Mouse (Mus musculus) lung, embryonic 14.5 days (tissue): Measurements from ENCODE around the gene Aagab. TPM values are rescaled to one million over a fixed set of nuclear protein-coding genes. Genes with fewer than 3 reads are reported as not detected.

Experiments used
- ATAC-seq: fragments of 200-750 bp; cut with Nextera tagmentation; 2 replicates; pipeline ENCODE4 v1.8.0; 2017; ENCODE audit warnings: mild to moderate bottlenecking, moderate TSS enrichment, moderate library complexity; ENCODE audit not compliant: insufficient read depth
- DNase-seq: peaks from one replicate; pipeline ENCODE4 v3.0.0-alpha.2; 2015
- H3K27ac ChIP-seq: fragments of 300-500 bp; sonication (generic); 2 replicates; pipeline ENCODE4 v1.5.1; 2014; ENCODE audit warnings: low read depth, mild to moderate bottlenecking, moderate library complexity
- H3K27me3 ChIP-seq: fragments of 300-500 bp; sonication (generic); 2 replicates; pipeline ENCODE4 v1.6.1; 2014; ENCODE audit warnings: low read length, control low read depth; ENCODE audit not compliant: insufficient read depth
- H3K36me3 ChIP-seq: fragments of 300-500 bp; sonication (generic); 2 replicates; pipeline ENCODE4 v1.6.1; 2014; ENCODE audit warnings: control low read depth; ENCODE audit not compliant: insufficient read depth
- H3K4me1 ChIP-seq: fragments of 300-500 bp; sonication (generic); 2 replicates; pipeline ENCODE4 v1.6.1; 2014; ENCODE audit warnings: antibody characterized with exemption, control low read depth; ENCODE audit not compliant: insufficient read depth
- H3K4me2 ChIP-seq: fragments of 300-500 bp; sonication (generic); 2 replicates; pipeline ENCODE4 v1.6.1; 2014; ENCODE audit warnings: mild to moderate bottlenecking
- H3K4me3 ChIP-seq: fragments of 300-500 bp; sonication (generic); 2 replicates; pipeline ENCODE4 v1.5.1; 2014; ENCODE audit warnings: low read depth, low read length
- H3K9ac ChIP-seq: fragments of 300-500 bp; sonication (generic); 2 replicates; pipeline ENCODE4 v1.6.1; 2014
- H3K9me3 ChIP-seq: fragments of 300-500 bp; sonication (generic); 2 replicates; pipeline ENCODE4 v1.6.1; 2016; ENCODE audit warnings: low read depth, low read length, control low read depth
- CTCF ChIP-seq: IDR thresholded peaks from 2 replicates; pipeline ENCODE4 v1.5.1; 2016; ENCODE audit warnings: antibody characterized with exemption, low read depth
- WGBS: fragments of 180-500 bp; shearing (Covaris S2); extraction: QIAGEN DNeasy Blood & Tissue Kit; methylation state at CpG from one replicate; pipeline ENCODE4 v1.1.7; 2014; 5-methylcytosine and 5-hydroxymethylcytosine counted together
- polyA plus RNA-seq: library from polyadenylated mRNA; unstranded; fragments of >200 nt; fragmentation: Nextera tagmentation; extraction: Ambion mirVana; gene quantifications from 2 replicates; pipeline ENCODE4 v1.2.1, GENCODE M21; 2014

Gene Aagab
- polyA plus RNA-seq, 1 experiment from 2014 or later: 27.3 TPM

- H3K9me3 ChIP-seq: no peaks in the 10 kb centered on the region
- no peak overlapping the region for H3K9ac ChIP-seq
- H3K27ac ChIP-seq: no peak overlapping the region
- 38% methylated on average over 7 of the region's 7 CpGs for WGBS
- H3K36me3 ChIP-seq: peaks cover 39% of the 10 kb centered on the region
- H3K4me1 ChIP-seq: peaks cover 25% of the 10 kb centered on the region
- H3K4me2 ChIP-seq: no peak overlapping the region
- TF ChIP-seq CTCF: no peak
- H3K27me3 ChIP-seq: no peaks in the 10 kb centered on the region
- no peak for ATAC-seq
- no peak overlapping the region for H3K4me3 ChIP-seq
- no peak for DNase-seq
Measured at GRCm38 (mm10) chr9:63662759-63663158, 60.3 kb downstream of the Aagab start.

DNA sequence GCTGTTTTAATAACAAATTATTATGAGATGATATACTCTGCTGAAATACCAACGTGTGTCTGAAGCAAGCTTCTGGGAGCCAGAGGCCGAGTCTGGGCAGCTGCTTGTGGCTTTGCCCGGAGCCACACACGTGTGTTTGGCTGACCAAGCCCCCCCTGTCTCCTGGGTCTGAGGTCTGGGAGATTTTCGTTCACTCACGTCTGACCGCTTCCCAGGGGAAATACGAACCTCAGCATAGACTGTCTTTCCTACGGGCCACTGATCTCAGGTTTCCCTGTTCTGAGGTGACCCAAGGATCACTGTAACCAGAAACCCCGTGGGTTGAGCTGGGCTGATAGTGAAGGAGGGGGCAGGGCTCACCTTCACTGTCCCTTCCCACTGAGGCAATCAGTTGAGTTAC lies 60.8 kb downstream of the Aagab start:
- Histone ChIP-seq H3K4me2 (no peak overlapping the region), H3K4me1 (peaks cover 30% of the 10 kb centered on the region), H3K27me3 (no peaks in the 10 kb centered on the region), H3K27ac (no peak overlapping the region), H3K36me3 (peaks cover 39% of the 10 kb centered on the region), H3K4me3 (no peak overlapping the region), H3K9ac (no peak overlapping the region), H3K9me3 (no peaks in the 10 kb centered on the region)
- DNase-seq: no peak
- WGBS: 42% methylated on average over 10 of the region's 10 CpGs
- TF ChIP-seq CTCF: no peak
- no peak for ATAC-seq

DNA sequence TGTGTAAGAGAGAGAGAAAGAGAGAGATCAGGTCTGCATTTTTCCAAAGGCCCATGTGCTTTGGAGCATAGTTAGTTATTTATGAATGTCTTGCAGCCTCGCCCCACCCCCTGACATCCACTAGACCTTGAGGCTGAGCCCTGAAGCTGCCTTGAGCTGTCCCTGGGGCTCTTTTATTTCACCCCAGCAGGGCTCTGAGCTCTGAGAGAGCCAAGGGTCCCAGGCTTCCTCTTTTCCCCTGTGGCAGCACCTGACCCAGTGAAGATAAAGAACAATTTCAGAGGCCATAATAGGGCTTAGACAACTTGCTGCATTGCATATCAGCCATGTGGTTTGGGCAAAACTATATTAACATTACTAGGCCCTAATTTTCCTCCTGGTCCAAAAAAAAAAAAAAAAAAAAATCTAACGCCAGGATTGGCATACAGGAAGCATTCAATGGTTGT lies 61.9 kb downstream of the Aagab start:
- Histone ChIP-seq H3K4me1 (peaks cover 38% of the 10 kb centered on the region), H3K4me3 (no peak overlapping the region), H3K27me3 (no peaks in the 10 kb centered on the region), H3K9me3 (no peaks in the 10 kb centered on the region), H3K9ac (no peak overlapping the region), H3K4me2 (no peak overlapping the region), H3K27ac (no peak overlapping the region), H3K36me3 (peaks cover 39% of the 10 kb centered on the region)
- no peak for ATAC-seq
- no peak for DNase-seq
- no peak for TF ChIP-seq CTCF
- 71% methylated on average over 2 of the region's 2 CpGs for WGBS

DNA sequence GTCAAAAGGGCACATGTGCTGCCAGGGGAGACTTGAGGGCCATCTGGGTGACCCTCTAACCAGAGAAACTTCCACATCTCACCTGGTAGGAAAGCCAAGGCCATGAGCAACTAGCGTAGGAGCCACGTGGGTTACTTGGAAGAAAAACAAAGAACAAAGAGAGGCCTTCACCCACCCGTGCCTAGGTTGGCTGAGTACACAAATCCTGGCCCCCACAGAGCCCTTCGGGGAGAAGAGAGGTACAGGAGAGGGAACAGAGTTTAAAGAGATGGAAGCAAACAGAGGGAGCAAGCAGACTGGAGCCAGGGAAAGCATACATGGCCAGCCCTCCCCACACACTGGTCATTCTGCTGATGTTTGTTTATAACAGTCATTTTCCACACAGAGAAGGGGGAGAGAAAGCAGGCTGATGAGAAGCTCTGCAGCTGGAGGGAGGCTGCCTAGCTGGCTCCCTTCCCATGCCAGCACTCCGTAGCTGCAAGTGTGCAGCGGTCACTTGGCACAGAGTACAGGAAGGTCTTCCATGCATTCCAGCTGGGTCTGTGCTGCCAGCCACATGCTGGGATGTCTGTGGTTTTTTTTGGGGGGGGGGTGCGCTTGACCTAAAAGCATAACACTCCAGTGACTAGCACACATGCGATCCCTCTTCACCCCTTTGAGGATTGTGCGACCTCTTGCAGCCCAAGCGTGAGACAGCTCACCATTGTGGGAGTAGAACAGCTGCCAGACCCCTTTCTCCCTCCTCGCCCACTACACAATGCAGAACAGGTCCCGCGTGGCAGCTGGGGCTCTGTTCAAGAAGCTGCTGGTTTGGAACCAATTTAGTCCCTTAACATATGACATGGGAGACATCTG lies 62.6 kb downstream of the Aagab start:
- Histone ChIP-seq H3K27ac (peak overlapping the region; percentile 68), H3K4me2 (no peak overlapping the region), H3K4me1 (peaks cover 38% of the 10 kb centered on the region), H3K4me3 (no peak overlapping the region), H3K9me3 (no peaks in the 10 kb centered on the region), H3K27me3 (no peaks in the 10 kb centered on the region), H3K9ac (no peak overlapping the region), H3K36me3 (peaks cover 39% of the 10 kb centered on the region)
- ATAC-seq (peak; percentile 75), DNase-seq (peak; percentile 85)
- WGBS: 41% methylated on average over 13 of the region's 13 CpGs
- TF ChIP-seq CTCF: no peak

GRCm38 (mm10) chr9:63666612-63667372 lies 64.3 kb downstream of the Aagab start:
- no peaks in the 10 kb centered on the region for H3K27me3 ChIP-seq
- H3K4me3 ChIP-seq: no peak overlapping the region
- no peak overlapping the region for H3K9ac ChIP-seq
- no peaks in the 10 kb centered on the region for H3K9me3 ChIP-seq
- 53% methylated on average over 18 of the region's 18 CpGs for WGBS
- no peak for ATAC-seq
- peak; percentile 12; the same call in 1 of the 2 replicates for TF ChIP-seq CTCF
- peaks cover 38% of the 10 kb centered on the region for H3K4me1 ChIP-seq
- no peak overlapping the region for H3K4me2 ChIP-seq
- H3K27ac ChIP-seq: peak overlapping the region; percentile 16; the same call in 1 of the 2 replicates
- peak; percentile 76 for DNase-seq
- peaks cover 35% of the 10 kb centered on the region for H3K36me3 ChIP-seq

- 71% methylated on average over 8 of the region's 8 CpGs for WGBS
- no peak overlapping the region for H3K9ac ChIP-seq
- no peaks in the 10 kb centered on the region for H3K9me3 ChIP-seq
- ATAC-seq (no peak), DNase-seq (no peak)
- H3K27me3 ChIP-seq: no peaks in the 10 kb centered on the region
- H3K4me1 ChIP-seq: peaks cover 38% of the 10 kb centered on the region
- H3K4me2 ChIP-seq: no peak overlapping the region
- peaks cover 31% of the 10 kb centered on the region for H3K36me3 ChIP-seq
- no peak overlapping the region for H3K4me3 ChIP-seq
- no peak overlapping the region for H3K27ac ChIP-seq
- TF ChIP-seq CTCF: no peak; the same call in 1 of the 2 replicates
Measured at GRCm38 (mm10) chr9:63667373-63667724, 64.9 kb downstream of the Aagab start.

GRCm38 (mm10) chr9:63668621-63669020 lies 66.2 kb downstream of the Aagab start:
- TF ChIP-seq CTCF: no peak

More at GRCm38 (mm10) chr9:63668621-63669020, 66.2 kb downstream of the Aagab start:
- no peak overlapping the region for H3K4me3 ChIP-seq
- no peak overlapping the region for H3K9ac ChIP-seq
- WGBS: 77% methylated on average over 1 of the region's 1 CpGs
- no peaks in the 10 kb centered on the region for H3K9me3 ChIP-seq
- no peak overlapping the region for H3K27ac ChIP-seq
- peaks cover 23% of the 10 kb centered on the region for H3K36me3 ChIP-seq
- H3K27me3 ChIP-seq: no peaks in the 10 kb centered on the region
- DNase-seq (no peak), ATAC-seq (no peak)
- no peak overlapping the region for H3K4me2 ChIP-seq
- H3K4me1 ChIP-seq: peaks cover 33% of the 10 kb centered on the region
